Mouse (Mus musculus) liver, adult 2 months (tissue): Measurements from ENCODE around the gene Wdr73. TPM values are rescaled to one million over a fixed set of nuclear protein-coding genes. Genes with fewer than 3 reads are reported as not detected.
A peak's percentile ranks its signal among the peaks of the same experiment; 100 is the strongest.
"Not testable (repeated sequence)": the region's sequence is repeated elsewhere in the genome, so short reads cannot be mapped to it uniquely, and the experiment has no call there.

Experiments
- DNase-seq: peaks from one replicate; pipeline ENCODE4 v3.0.0-alpha.2; 2011; ENCODE audit warnings: low read depth, low spot score; ENCODE audit errors: extremely low read depth
- H3K27ac ChIP-seq: fragments of 200-500 bp; replicated peaks from 2 replicates; pipeline ENCODE4 v1.5.1; 2012; ENCODE audit warnings: low read depth, mild to moderate bottlenecking, control low read depth, inconsistent platforms, low read length; ENCODE audit not compliant: insufficient read depth
- H3K27me3 ChIP-seq: fragments of 200-500 bp; 2 replicates; pipeline ENCODE4 v1.6.1; 2012; ENCODE audit warnings: mild to moderate bottlenecking, moderate library complexity, low read length, inconsistent platforms; ENCODE audit not compliant: control insufficient read depth, insufficient read depth
- H3K36me3 ChIP-seq: fragments of 200-500 bp; 2 replicates; pipeline ENCODE4 v1.6.1; 2012; ENCODE audit warnings: low read length, inconsistent platforms; ENCODE audit not compliant: control insufficient read depth, insufficient read depth
- H3K4me1 ChIP-seq: fragments of 200-500 bp; 2 replicates; pipeline ENCODE4 v1.6.1; 2011; ENCODE audit warnings: low read length; ENCODE audit not compliant: control insufficient read depth, insufficient read depth
- H3K4me3 ChIP-seq: fragments of 200-500 bp; 2 replicates; pipeline ENCODE4 v1.5.1; 2011; ENCODE audit warnings: low read depth, mild to moderate bottlenecking, control low read depth, low read length, moderate library complexity; ENCODE audit not compliant: insufficient read depth
- H3K79me2 ChIP-seq: fragments of 200-500 bp; 2 replicates; pipeline ENCODE4 v1.6.1; 2012; ENCODE audit warnings: inconsistent platforms, mild to moderate bottlenecking, low read length, moderate library complexity; ENCODE audit not compliant: control insufficient read depth, insufficient read depth
- H3K9ac ChIP-seq: fragments of 200-500 bp; 2 replicates; pipeline ENCODE4 v1.6.1; 2012; ENCODE audit warnings: low read depth, mild to moderate bottlenecking, control low read depth, inconsistent platforms, low read length
- CTCF ChIP-seq: fragments of 200-500 bp; IDR thresholded peaks from 2 replicates; pipeline ENCODE4 v1.5.1; 2011; ENCODE audit warnings: low read depth, low read length, control low read depth
- POLR2A ChIP-seq: fragments of 200-500 bp; IDR thresholded peaks from 2 replicates; pipeline ENCODE4 v1.6.1; 2011; ENCODE audit warnings: low read length, control low read depth; ENCODE audit not compliant: insufficient read depth; ENCODE audit errors: extremely low read depth
- WGBS: fragments of 180-500 bp; shearing (Covaris S2); methylation state at CpG from one replicate; pipeline ENCODE4 v1.1.7; 2018; 5-methylcytosine and 5-hydroxymethylcytosine counted together
- polyA plus RNA-seq: library from polyadenylated mRNA; depleted of rRNA; stranded (reverse); fragments of >200 nt; gene quantifications from 2 replicates; pipeline ENCODE4 v1.2.3, GENCODE M21; 2012; rRNA removed
- total RNA-seq: library from RNA; depleted of rRNA; stranded (reverse); fragments of >200 nt; gene quantifications from 2 replicates; pipeline ENCODE4 v1.2.3, GENCODE M21; 2014; rRNA removed

Gene Wdr73
- total RNA-seq (10.2 and 11.7 TPM in 2 replicates), polyA plus RNA-seq (13.0 and 13.3 TPM in 2 replicates)

DNA sequence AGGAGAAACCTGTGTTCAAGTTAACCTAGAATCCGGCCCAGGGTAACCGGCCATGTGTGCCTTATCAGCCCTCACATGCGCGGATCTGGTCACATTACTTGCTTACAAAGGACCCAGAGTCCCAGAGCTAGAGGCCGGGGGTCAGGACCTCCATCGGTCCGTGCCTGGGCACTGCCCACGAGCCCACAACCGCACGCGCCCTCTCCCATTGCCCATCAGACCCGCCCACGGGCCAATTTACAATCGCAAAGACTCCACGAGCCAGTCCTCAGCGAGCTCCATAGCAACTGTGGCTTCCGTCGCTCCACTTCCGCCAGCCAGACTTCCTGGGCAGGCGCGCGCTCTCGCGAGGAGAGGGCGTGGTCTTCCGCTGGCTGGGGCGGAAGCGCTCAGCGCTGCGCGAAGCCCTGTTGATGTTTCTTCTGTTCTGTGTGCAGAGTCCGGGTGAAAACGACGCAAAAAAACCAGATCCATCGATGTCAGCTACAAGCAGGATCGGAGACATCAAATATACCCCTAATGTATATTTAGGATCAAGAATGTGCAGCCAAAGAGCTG lies at the start of gene Wdr73:
Gene Wdr73, minus strand, starts transcription at position 326 of the 558 bp plus-strand sequence.
- peak within 1 kb of the TSS; percentile 70 for H3K9ac ChIP-seq
- under 1% methylated on average over 36 of the region's 36 CpGs for WGBS
- peaks cover 16% of the 10 kb centered on the region for H3K4me1 ChIP-seq
- peak; percentile 81 for DNase-seq
- no peaks in the 10 kb centered on the region for H3K27me3 ChIP-seq
- H3K36me3 ChIP-seq: no peaks in the 10 kb centered on the region
- TF ChIP-seq POLR2A (peak; percentile 75; the same call in 1 of the 2 replicates), CTCF (no peak)
- H3K79me2 ChIP-seq: no peaks in the 10 kb centered on the region
- peak within 1 kb of the TSS; percentile 78 for H3K4me3 ChIP-seq
- H3K27ac ChIP-seq: peak within 1 kb of the TSS; percentile 37

- peaks cover 33% of the 10 kb centered on the region; the same call in 1 of the 2 replicates for H3K79me2 ChIP-seq
- peak; percentile 90 for DNase-seq
- no peaks in the 10 kb centered on the region for H3K36me3 ChIP-seq
- H3K27me3 ChIP-seq: no peaks in the 10 kb centered on the region
- peaks cover 18% of the 10 kb centered on the region for H3K4me1 ChIP-seq
- peak within 1 kb of the TSS; percentile 89 for H3K9ac ChIP-seq
- peak within 1 kb of the TSS; percentile 87 for H3K4me3 ChIP-seq
- TF ChIP-seq CTCF: no peak
- TF ChIP-seq POLR2A: peak; percentile 74
- WGBS: 3% methylated on average over 44 of the region's 44 CpGs
- H3K27ac ChIP-seq: peak within 1 kb of the TSS; percentile 98
Observed at GRCm38 (mm10) chr7:80947445-80948350, 46.6 kb upstream of the Wdr73 start, which contains the start of gene Sec11a. Gene Sec11a (minus strand): TSS chr7:80947780.

DNA sequence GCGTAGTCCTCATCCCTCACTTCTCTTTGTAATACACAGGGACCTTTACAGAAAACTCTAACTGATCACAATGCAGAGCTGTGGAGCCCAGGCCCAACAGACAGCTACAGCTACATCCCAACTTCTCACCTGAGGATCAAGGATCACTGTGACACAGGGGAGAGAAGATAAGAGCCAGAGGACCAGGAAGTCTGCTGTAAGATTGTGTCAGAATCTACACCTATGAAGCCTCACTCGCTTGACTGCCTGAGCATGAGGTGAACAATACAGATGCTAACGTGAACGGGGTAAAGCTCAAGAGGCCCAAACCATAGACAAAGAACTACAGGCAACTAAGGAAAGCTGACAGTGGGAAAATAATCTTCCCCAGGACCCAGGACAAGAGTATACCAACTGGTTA lies 38.7 kb upstream of the Wdr73 start:
- H3K9ac ChIP-seq: no peak overlapping the region
- H3K4me3 ChIP-seq: no peak overlapping the region
- peaks cover 9% of the 10 kb centered on the region for H3K4me1 ChIP-seq
- TF ChIP-seq CTCF: no peak
- no peak for TF ChIP-seq POLR2A
- no peak overlapping the region for H3K27ac ChIP-seq
- no peaks in the 10 kb centered on the region for H3K27me3 ChIP-seq
- peaks cover 2% of the 10 kb centered on the region for H3K36me3 ChIP-seq
- 93% methylated on average over 4 of the region's 4 CpGs for WGBS
- H3K79me2 ChIP-seq: peaks cover 51% of the 10 kb centered on the region; the same call in 1 of the 2 replicates
- DNase-seq: peak; percentile 24

GRCm38 (mm10) chr7:80937304-80937666 lies 36.2 kb upstream of the Wdr73 start:
- not testable (repeated sequence) for H3K27ac ChIP-seq, H3K9ac ChIP-seq, H3K4me1 ChIP-seq, H3K4me3 ChIP-seq, H3K27me3 ChIP-seq, DNase-seq
- Histone ChIP-seq H3K79me2 (peaks cover 40% of the 10 kb centered on the region; the same call in 1 of the 2 replicates), H3K36me3 (peaks cover 20% of the 10 kb centered on the region)

DNA sequence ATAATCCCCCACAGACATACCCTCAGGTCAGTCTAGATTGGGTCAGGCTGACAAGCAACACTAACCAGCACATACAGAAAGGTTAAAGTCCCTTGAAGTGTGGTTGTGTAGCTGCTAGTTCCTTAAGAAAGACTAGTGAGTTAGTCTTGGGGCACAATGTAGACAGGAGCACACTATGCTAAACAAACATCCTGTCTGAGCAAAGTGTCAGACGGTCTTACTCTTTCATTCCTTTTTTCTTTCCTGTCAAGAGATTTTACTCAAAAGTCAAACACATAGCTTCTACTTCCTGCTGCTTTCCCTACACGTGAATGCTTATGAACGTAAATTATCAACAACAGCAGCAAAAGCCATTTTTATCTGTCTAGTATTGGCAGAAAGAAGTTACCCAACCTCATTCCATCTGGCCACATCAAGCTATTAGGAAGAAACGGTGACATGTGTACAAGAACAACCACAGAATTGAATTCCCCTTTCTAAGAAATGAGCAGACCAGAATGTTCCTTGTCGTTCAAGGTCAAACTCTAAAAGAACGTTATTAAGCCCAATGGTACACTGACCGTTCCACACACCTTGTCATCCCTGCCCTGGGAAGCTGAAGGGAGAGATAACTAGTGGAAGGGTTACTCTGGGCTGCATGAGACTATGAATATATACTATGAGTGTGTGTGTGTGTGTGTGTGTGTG lies 35.7 kb upstream of the Wdr73 start:
- not testable (repeated sequence) for H3K9ac ChIP-seq, H3K4me3 ChIP-seq, H3K4me1 ChIP-seq, H3K27ac ChIP-seq, H3K27me3 ChIP-seq
- 48% methylated on average over 7 of the region's 7 CpGs for WGBS
- peaks cover 20% of the 10 kb centered on the region for H3K36me3 ChIP-seq
- peak; percentile 18 for DNase-seq
- peaks cover 41% of the 10 kb centered on the region; the same call in 1 of the 2 replicates for H3K79me2 ChIP-seq
